Mouse (Mus musculus): Measurements from ENCODE around the gene Ifi208. TPM values are rescaled to one million over a fixed set of nuclear protein-coding genes. Genes with fewer than 3 reads are reported as not detected.
"Not testable (repeated sequence)": the region's sequence is repeated elsewhere in the genome, so short reads cannot be mapped to it uniquely, and the experiment has no call there.

Gene Ifi208
- polyA plus RNA-seq, 1 experiment from 2014 or later: not detected

- 48% methylated on average over 7 of the region's 7 CpGs for WGBS
- no peak for ATAC-seq (ENCODE audit: low read depth)
- H3K27me3 ChIP-seq (ENCODE audit: control insufficient read depth, insufficient read depth, low read length): no peaks in the 10 kb centered on the region
Measured at GRCm38 (mm10) chr1:173733219-173733618, 59.7 kb downstream of the Ifi208 start.

DNA sequence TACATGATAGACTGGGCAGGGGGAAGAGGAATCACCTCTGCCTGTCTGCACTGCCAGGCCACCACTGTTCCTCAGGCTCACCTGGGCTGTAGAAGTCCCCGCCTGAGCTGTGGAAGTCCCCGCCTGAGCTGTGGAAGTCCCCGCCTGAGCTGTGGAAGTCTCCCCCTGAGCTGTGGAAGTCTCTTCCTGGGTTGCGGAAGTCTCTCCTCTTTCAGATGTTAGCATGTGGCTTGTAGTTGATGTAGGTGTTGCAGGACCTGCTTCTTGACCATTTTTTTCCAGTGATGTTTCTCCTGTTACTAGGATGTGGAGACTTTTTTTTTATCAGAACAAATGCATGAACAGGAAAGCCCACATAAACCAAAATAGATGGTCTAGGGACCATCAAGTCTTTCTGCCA lies 61.5 kb downstream of the Ifi208 start:
- not testable (repeated sequence) for H3K4me2 ChIP-seq (ENCODE audit: low read depth, low read length); H3K27ac ChIP-seq (ENCODE audit: low read depth, low read length); H3K9ac ChIP-seq (replicated peaks; ENCODE audit: low read depth, low read length); H3K4me1 ChIP-seq (ENCODE audit: control insufficient read depth, insufficient read depth, low read length); H3K9me3 ChIP-seq (ENCODE audit: control insufficient read depth, low read length); H3K4me3 ChIP-seq (ENCODE audit: low read depth, low read length); ATAC-seq (ENCODE audit: low read depth); H3K36me3 ChIP-seq (ENCODE audit: control insufficient read depth, insufficient read depth, low read length); H3K27me3 ChIP-seq (ENCODE audit: control insufficient read depth, insufficient read depth, low read length)
- WGBS: 95% methylated on average over 4 of the region's 4 CpGs

More at GRCm38 (mm10) chr1:173733219-173733618, 59.7 kb downstream of the Ifi208 start:
- Histone ChIP-seq H3K4me1 (ENCODE audit: control insufficient read depth, insufficient read depth, low read length) (no peaks in the 10 kb centered on the region), H3K9me3 (ENCODE audit: control insufficient read depth, low read length) (no peaks in the 10 kb centered on the region), H3K36me3 (ENCODE audit: control insufficient read depth, insufficient read depth, low read length) (no peaks in the 10 kb centered on the region), H3K9ac (replicated peaks; ENCODE audit: low read depth, low read length) (no peak overlapping the region), H3K4me2 (ENCODE audit: low read depth, low read length) (no peak overlapping the region), H3K4me3 (ENCODE audit: low read depth, low read length) (no peak overlapping the region), H3K27ac (ENCODE audit: low read depth, low read length) (no peak overlapping the region)

DNA sequence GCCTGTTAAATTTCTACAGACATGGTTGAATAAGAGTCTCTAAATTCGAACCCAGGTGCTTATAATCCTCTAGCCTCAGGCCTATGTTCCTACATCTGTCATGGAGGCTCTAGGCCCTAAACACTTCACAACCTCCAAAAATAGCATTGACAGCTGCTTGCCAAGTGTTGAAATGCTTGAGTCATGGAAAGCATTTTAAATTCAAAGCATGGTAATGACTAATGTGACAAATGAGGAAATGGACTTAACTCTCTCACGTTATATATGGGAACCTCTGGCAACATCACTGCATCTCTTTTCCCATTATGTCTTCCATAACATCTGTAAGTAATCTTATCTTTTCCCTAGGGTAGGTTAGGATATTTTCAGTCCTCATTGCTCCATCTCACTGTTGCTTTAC lies 63.5 kb downstream of the Ifi208 start:
- no peak overlapping the region for H3K4me3 ChIP-seq (ENCODE audit: low read depth, low read length)
- H3K36me3 ChIP-seq (ENCODE audit: control insufficient read depth, insufficient read depth, low read length): no peaks in the 10 kb centered on the region
- no peaks in the 10 kb centered on the region for H3K27me3 ChIP-seq (ENCODE audit: control insufficient read depth, insufficient read depth, low read length)
- ATAC-seq (ENCODE audit: low read depth): no peak
- no peak overlapping the region for H3K4me2 ChIP-seq (ENCODE audit: low read depth, low read length)
- no peaks in the 10 kb centered on the region for H3K4me1 ChIP-seq (ENCODE audit: control insufficient read depth, insufficient read depth, low read length)
- H3K9ac ChIP-seq (replicated peaks; ENCODE audit: low read depth, low read length): no peak overlapping the region
- no peak overlapping the region for H3K27ac ChIP-seq (ENCODE audit: low read depth, low read length)
- no peaks in the 10 kb centered on the region for H3K9me3 ChIP-seq (ENCODE audit: control insufficient read depth, low read length)
- WGBS: 83% methylated on average over 2 of the region's 2 CpGs

- Histone ChIP-seq H3K36me3 (ENCODE audit: control insufficient read depth, insufficient read depth, low read length) (no peaks in the 10 kb centered on the region), H3K4me3 (ENCODE audit: low read depth, low read length) (no peak overlapping the region), H3K27me3 (ENCODE audit: control insufficient read depth, insufficient read depth, low read length) (no peaks in the 10 kb centered on the region), H3K9me3 (ENCODE audit: control insufficient read depth, low read length) (no peaks in the 10 kb centered on the region), H3K4me2 (ENCODE audit: low read depth, low read length) (no peak overlapping the region), H3K9ac (replicated peaks; ENCODE audit: low read depth, low read length) (no peak overlapping the region), H3K4me1 (ENCODE audit: control insufficient read depth, insufficient read depth, low read length) (no peaks in the 10 kb centered on the region), H3K27ac (ENCODE audit: low read depth, low read length) (no peak overlapping the region)
- no peak for ATAC-seq (ENCODE audit: low read depth)
Measured at GRCm38 (mm10) chr1:173740537-173740936, 67.1 kb downstream of the Ifi208 start.

DNA sequence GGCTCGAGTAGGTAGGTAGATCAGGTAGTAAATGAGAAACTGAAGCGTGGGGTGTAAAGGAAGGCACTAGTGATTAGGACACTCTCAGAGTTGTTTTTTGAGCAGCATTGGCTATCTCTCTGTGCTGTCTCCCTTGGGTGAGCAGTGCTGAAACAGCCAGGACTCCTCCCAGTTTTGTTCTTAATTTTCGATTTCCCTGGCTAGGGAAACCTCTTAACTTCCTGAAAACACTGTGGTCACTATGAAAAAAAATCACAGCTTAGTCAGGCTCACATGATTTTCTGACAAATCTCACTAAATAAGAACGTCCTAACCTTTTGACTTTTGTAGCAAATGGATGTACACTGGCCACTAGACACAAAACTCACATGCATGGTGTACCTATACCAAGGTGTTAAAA lies 68.2 kb downstream of the Ifi208 start, which contains the start of gene Ifi207:
TSS of gene Ifi207 (minus strand) at position 92 of the 400 bp plus-strand sequence.
- H3K36me3 ChIP-seq (ENCODE audit: control insufficient read depth, insufficient read depth, low read length): no peaks in the 10 kb centered on the region
- 76% methylated on average over 4 of the region's 4 CpGs for WGBS
- no peaks in the 10 kb centered on the region for H3K4me1 ChIP-seq (ENCODE audit: control insufficient read depth, insufficient read depth, low read length)
- H3K27ac ChIP-seq (ENCODE audit: low read depth, low read length): no peak within 1 kb of the TSS
- no peak within 1 kb of the TSS for H3K9ac ChIP-seq (replicated peaks; ENCODE audit: low read depth, low read length)
- H3K27me3 ChIP-seq (ENCODE audit: control insufficient read depth, insufficient read depth, low read length): no peaks in the 10 kb centered on the region
- no peak within 1 kb of the TSS for H3K4me2 ChIP-seq (ENCODE audit: low read depth, low read length)
- H3K4me3 ChIP-seq (ENCODE audit: low read depth, low read length): no peak within 1 kb of the TSS
- no peaks in the 10 kb centered on the region for H3K9me3 ChIP-seq (ENCODE audit: control insufficient read depth, low read length)
- no peak for ATAC-seq (ENCODE audit: low read depth)

GRCm38 (mm10) chr1:173742262-173742661 lies 68.8 kb downstream of the Ifi208 start:
- H3K4me1 ChIP-seq (ENCODE audit: control insufficient read depth, insufficient read depth, low read length): no peaks in the 10 kb centered on the region
- H3K27ac ChIP-seq (ENCODE audit: low read depth, low read length): no peak overlapping the region
- H3K4me3 ChIP-seq (ENCODE audit: low read depth, low read length): no peak overlapping the region
- H3K4me2 ChIP-seq (ENCODE audit: low read depth, low read length): no peak overlapping the region
- H3K27me3 ChIP-seq (ENCODE audit: control insufficient read depth, insufficient read depth, low read length): no peaks in the 10 kb centered on the region
- H3K9me3 ChIP-seq (ENCODE audit: control insufficient read depth, low read length): no peaks in the 10 kb centered on the region
- H3K9ac ChIP-seq (replicated peaks; ENCODE audit: low read depth, low read length): no peak overlapping the region
- H3K36me3 ChIP-seq (ENCODE audit: control insufficient read depth, insufficient read depth, low read length): no peaks in the 10 kb centered on the region
- no peak for ATAC-seq (ENCODE audit: low read depth)
- 82% methylated on average over 1 of the region's 1 CpGs for WGBS

Small RNAs within 50 kb of the gene (microRNA-seq; reads per million reads assigned to microRNA genes)
- gene Gm44339: not detected

Other genes with a start within 250 kb of the Ifi208 start
- gene Ifi206, start 182.6 kb upstream of the Ifi208 start, polyA plus RNA-seq (2014; fragmentation: Nextera tagmentation; extraction: Ambion mirVana): not detected in 2 replicates
- not detected in 2 replicates for gene Ifi214, start 137.7 kb upstream of the Ifi208 start, polyA plus RNA-seq (2014; fragmentation: Nextera tagmentation; extraction: Ambion mirVana)
- gene Ifi213, start 74.4 kb upstream of the Ifi208 start, polyA plus RNA-seq (2014; fragmentation: Nextera tagmentation; extraction: Ambion mirVana): not detected in 2 replicates
- not detected in 2 replicates for gene Ifi209, start 42.8 kb upstream of the Ifi208 start, polyA plus RNA-seq (2014; fragmentation: Nextera tagmentation; extraction: Ambion mirVana)
- 0.57 TPM in 1 of 2 replicates, not detected in the other for gene Ifi207, start 68.1 kb downstream of the Ifi208 start, polyA plus RNA-seq (2014; fragmentation: Nextera tagmentation; extraction: Ambion mirVana)
- gene Ifi204, start 93.3 kb downstream of the Ifi208 start, polyA plus RNA-seq (2014; fragmentation: Nextera tagmentation; extraction: Ambion mirVana): 0.28 and 0.67 TPM in 2 replicates
- gene Ifi211, start 239.4 kb downstream of the Ifi208 start, polyA plus RNA-seq (2014; fragmentation: Nextera tagmentation; extraction: Ambion mirVana): 0.24 TPM in 1 of 2 replicates, not detected in the other